Mouse (Mus musculus): ENCODE data around the gene Rapsn. TPM values are rescaled to one million over a fixed set of nuclear protein-coding genes. Genes with fewer than 3 reads are reported as not detected.
A peak's percentile ranks its signal among the peaks of the same experiment; 100 is the strongest.

Gene Rapsn
- total RNA-seq, 2 experiments from 2014 or later, result 27.4 to 28.9 TPM

- no peak for DNase-seq (ENCODE audit: low spot score)
Observed at GRCm38 (mm10) chr2:91052752-91053151, 17.3 kb downstream of the Rapsn start.

GRCm38 (mm10) chr2:91053181-91053933 lies 17.9 kb downstream of the Rapsn start:
- no peak for DNase-seq (ENCODE audit: low spot score)

- DNase-seq (ENCODE audit: low spot score), result peak; percentile 98
Observed at GRCm38 (mm10) chr2:91053934-91054382, 18.5 kb downstream of the Rapsn start, which contains the start of gene Psmc3. Psmc3 (plus strand) TSS chr2:91054009.

GRCm38 (mm10) chr2:91058435-91058834 lies 23.0 kb downstream of the Rapsn start:
- no peak for DNase-seq (ENCODE audit: low spot score)

- DNase-seq (ENCODE audit: low spot score), result no peak
Observed at GRCm38 (mm10) chr2:91059376-91059775, 24.0 kb downstream of the Rapsn start.

- peak; percentile 52 for DNase-seq (ENCODE audit: low spot score)
Observed at GRCm38 (mm10) chr2:91060544-91061355, 25.3 kb downstream of the Rapsn start.

- DNase-seq (ENCODE audit: low spot score), result peak; percentile 45
Observed at GRCm38 (mm10) chr2:91061849-91062481, 26.5 kb downstream of the Rapsn start.

GRCm38 (mm10) chr2:91062779-91063606 lies 27.6 kb downstream of the Rapsn start:
- no peak for DNase-seq (ENCODE audit: low spot score)

GRCm38 (mm10) chr2:91064211-91064610 lies 28.8 kb downstream of the Rapsn start:
- DNase-seq (ENCODE audit: low spot score), result no peak

- DNase-seq (ENCODE audit: low spot score), result peak; percentile 61
Observed at GRCm38 (mm10) chr2:91065544-91065943, 30.1 kb downstream of the Rapsn start.

- DNase-seq (ENCODE audit: low spot score), result no peak
Observed at GRCm38 (mm10) chr2:91066455-91066854, 31.0 kb downstream of the Rapsn start.

GRCm38 (mm10) chr2:91068162-91068871 lies 32.9 kb downstream of the Rapsn start:
- DNase-seq (ENCODE audit: low spot score), result no peak

- DNase-seq (ENCODE audit: low spot score), result no peak
Observed at GRCm38 (mm10) chr2:91068872-91069165, 33.4 kb downstream of the Rapsn start.

GRCm38 (mm10) chr2:91069306-91070000 lies 34.0 kb downstream of the Rapsn start:
- no peak for DNase-seq (ENCODE audit: low spot score)

- peak; percentile 97 for DNase-seq (ENCODE audit: low spot score)
Observed at GRCm38 (mm10) chr2:91070076-91070800, 34.8 kb downstream of the Rapsn start, which contains the start of gene Slc39a13. Slc39a13 (minus strand) TSS chr2:91070417.

- no peak for DNase-seq (ENCODE audit: low spot score)
Observed at GRCm38 (mm10) chr2:91071059-91071458, 35.6 kb downstream of the Rapsn start.

GRCm38 (mm10) chr2:91072092-91072491 lies 36.7 kb downstream of the Rapsn start:
- no peak for DNase-seq (ENCODE audit: low spot score)

GRCm38 (mm10) chr2:91077957-91078313 lies 42.5 kb downstream of the Rapsn start:
- no peak for DNase-seq (ENCODE audit: low spot score)

GRCm38 (mm10) chr2:91078314-91079025 lies 43.0 kb downstream of the Rapsn start:
- DNase-seq (ENCODE audit: low spot score), result no peak
